Mouse (Mus musculus): ENCODE results near the gene Lrrc4.

The Lrrc4 gene

GRCm38 (mm10) chr6:28680537-28680936, 151.0 kb downstream of the Lrrc4 start:
- in situ Hi-C loops (cut with MboI, MseI), result no loop called here

DNA sequence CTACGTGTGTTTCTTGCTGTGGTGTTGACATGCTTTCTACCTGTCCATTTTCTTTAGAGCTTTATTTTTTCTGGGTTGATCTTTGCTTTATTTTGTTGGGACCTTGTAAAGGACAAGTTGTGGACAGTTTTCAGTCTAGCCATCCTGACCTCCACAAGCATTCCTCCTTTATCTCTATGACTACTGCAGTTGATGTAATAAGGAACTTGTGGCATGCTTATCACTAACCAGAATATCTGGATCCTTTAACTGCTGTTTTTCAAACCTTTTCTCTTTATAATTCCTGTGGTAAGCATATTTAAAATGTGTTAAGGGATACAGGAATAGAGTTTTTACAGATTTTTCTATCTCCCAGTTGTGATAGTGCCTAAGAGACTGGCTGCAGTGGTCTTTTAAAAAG, 152.7 kb downstream of the Lrrc4 start:
- in situ Hi-C loops (cut with MboI, MseI), result no loop called here

GRCm38 (mm10) chr6:28674686-28675085, 156.9 kb downstream of the Lrrc4 start:
- in situ Hi-C loops (cut with MboI, MseI), result no loop called here

DNA sequence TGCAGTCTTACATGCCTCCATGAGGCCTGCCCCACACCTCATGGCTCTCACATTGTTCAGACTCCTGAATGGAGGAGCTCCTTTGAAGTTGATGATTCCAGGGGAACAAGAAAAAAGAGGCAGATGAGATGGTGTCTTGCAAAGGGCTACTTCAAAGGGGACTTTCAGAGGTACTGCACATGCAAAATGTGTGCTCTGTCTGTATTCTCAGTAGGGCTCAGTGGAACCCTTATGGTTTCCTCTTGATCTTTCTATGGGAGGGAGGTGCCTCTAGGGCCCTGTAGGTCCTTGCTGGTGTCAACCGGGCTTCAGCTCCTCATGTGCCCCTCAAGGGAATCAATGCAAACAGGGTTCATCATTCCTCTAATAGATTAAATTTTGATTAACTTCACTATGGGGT, 159.2 kb downstream of the Lrrc4 start:
- in situ Hi-C loops (cut with MboI, MseI), result no loop called here

GRCm38 (mm10) chr6:28669251-28669650, 162.3 kb downstream of the Lrrc4 start:
- in situ Hi-C loops (cut with MboI, MseI), result no loop called here

- in situ Hi-C loops (cut with MboI, MseI), result no loop called here
These were observed 164.0 kb downstream of the Lrrc4 start for GRCm38 (mm10) chr6:28667586-28667985.

DNA sequence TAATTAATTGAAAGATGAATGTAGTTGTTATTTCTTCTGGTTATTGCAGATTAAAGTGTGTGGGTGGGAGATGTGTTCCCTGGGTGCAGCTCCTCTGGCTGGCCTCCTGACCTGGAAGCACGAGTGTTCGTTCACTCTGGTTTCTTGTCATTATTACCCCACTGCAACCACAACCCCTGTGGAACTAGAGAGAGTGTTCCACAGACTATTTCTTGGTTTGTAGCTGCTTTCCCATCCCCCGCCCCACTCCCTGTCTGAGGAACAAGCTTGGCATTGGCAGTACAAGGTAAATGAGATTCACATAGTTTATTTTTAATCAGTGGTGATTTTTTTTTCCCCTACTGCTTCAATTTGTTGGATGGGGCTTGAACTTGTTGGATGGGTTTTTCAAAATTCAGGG, 166.8 kb downstream of the Lrrc4 start:
- in situ Hi-C loops (cut with MboI, MseI), result no loop called here

GRCm38 (mm10) chr6:28663670-28664069, 167.9 kb downstream of the Lrrc4 start:
- in situ Hi-C loops (cut with MboI, MseI), result no loop called here

- in situ Hi-C loops (cut with MboI, MseI), result no loop called here
These were observed 168.5 kb downstream of the Lrrc4 start for GRCm38 (mm10) chr6:28663004-28663403.

DNA sequence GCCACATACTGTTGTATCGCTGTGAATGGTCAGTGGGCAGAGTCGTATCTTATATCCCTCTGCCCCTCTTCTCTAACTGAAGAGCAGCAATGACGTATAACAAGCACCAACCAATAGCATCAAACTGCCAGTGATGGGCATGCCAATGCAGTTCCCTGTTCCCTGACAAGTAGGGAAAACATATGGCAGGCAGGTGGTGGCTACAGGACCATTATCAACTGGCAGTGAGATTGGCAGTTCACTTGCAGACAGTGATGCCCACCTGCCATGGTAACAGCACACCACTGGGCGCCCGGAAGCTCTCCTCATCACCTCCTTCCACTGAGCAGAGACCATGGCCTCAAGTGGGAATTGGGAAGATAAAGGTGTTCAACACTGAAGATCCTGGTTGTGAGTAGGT, 175.0 kb downstream of the Lrrc4 start:
- in situ Hi-C loops (cut with MboI, MseI), result no loop called here

- in situ Hi-C loops (cut with MboI, MseI), result no loop called here
These were observed 186.3 kb downstream of the Lrrc4 start for GRCm38 (mm10) chr6:28645231-28645630.

DNA sequence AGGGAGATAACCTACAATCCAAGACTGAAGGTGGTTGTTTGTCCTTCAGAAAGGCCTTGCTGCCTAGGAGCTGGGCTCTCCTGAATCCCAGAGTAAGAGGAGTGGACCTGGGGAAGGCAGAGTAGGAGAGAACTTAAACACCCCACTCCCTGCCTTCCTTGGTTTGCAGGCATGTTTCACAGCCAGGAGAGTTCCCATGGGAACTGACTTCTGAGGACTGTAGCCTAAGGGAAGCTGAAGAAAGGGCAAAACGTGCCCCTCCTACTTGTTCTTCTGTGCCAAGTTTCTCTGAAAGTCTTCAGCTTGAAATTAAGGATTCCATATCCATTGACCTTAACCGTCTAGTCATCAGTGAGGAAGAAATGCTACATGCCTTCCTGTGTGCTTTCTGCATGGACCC, 188.6 kb downstream of the Lrrc4 start:
- in situ Hi-C loops (cut with MboI, MseI), result no loop called here

DNA sequence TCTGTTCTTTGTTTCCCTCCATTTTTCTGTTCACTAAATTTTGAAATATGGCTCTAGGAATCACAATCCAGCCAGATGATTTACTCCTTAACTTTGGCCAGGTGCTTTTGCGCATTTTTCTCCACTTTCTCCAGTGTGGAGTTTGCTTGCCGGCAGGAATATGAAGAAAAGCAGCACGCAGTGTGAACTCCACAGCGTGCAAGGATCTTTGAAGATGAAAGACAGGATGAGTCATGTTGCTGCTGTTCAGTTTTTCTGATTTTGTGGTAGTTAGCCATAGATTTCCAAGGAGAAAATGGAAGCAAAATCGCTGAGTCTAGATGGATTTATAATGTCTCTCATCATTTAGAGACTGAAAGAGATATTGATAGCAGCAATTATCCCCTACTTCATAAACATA, 191.5 kb downstream of the Lrrc4 start:
- in situ Hi-C loops (cut with MboI, MseI), result no loop called here

GRCm38 (mm10) chr6:28635531-28636348, 195.8 kb downstream of the Lrrc4 start:
- in situ Hi-C loops (cut with MboI, MseI), result no loop called here

DNA sequence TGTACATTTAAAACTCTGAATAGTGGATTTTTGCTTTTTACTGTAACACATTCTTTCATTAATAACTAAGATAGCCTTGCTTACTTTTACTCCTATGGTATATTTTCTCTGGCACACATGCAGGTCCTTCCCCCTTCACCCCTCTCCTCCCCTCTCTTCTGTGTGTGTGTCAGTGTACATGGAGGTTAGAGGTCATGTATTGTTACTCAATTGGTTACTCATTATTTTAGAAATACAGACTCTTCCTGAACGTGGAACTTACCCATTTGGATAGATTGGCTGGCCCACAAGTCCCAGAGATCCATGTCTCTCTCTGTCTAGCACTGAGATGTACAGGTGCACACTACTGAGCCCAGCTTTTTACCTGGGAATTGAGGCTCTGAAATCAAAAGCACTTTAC, 196.5 kb downstream of the Lrrc4 start:
- in situ Hi-C loops (cut with MboI, MseI), result no loop called here

GRCm38 (mm10) chr6:28633656-28634055, 197.9 kb downstream of the Lrrc4 start:
- in situ Hi-C loops (cut with MboI, MseI), result no loop called here

- in situ Hi-C loops (cut with MboI, MseI), result no loop called here
These were observed 198.4 kb downstream of the Lrrc4 start for GRCm38 (mm10) chr6:28633120-28633519.

DNA sequence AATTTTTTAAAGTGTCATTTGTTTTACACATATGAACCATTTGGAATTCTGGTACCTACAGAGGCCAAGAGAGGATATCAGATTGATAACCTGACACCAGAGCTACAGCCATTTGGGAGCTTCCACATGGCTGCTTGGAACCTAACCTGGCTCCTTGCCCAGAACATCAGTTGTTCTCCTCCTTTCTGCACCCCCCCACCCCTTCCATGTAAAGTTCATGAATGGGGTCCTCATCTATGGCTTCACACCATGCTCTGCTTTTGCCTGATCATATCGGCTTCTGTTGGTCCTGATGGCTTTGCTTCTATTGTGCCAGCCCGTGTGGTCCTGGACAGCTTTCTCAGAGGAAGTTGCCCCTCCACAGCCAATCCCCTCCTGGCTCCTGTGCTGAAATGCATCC, 200.6 kb downstream of the Lrrc4 start:
- in situ Hi-C loops (cut with MboI, MseI), result no loop called here

DNA sequence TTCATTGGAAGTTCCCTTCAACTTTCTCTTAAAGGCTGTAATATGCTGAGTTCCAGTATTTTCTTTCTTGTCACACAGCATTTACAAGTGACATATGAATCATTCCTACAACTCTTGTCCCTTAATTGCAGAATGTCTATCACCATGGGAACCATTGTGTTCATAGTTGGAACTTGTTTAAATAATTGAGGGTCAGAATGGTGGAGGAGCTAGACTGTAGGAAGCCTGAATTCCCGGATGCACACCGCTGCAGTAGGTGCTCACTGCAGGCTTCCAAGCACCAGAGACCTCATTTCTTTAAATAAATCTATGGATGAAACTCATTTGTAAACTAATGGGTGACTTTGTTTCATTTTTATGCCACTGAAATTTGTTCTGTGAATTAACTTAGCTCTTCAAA, 201.7 kb downstream of the Lrrc4 start:
- in situ Hi-C loops (cut with MboI, MseI), result no loop called here

GRCm38 (mm10) chr6:28628408-28628807, 203.1 kb downstream of the Lrrc4 start:
- in situ Hi-C loops (cut with MboI, MseI), result no loop called here

- in situ Hi-C loops (cut with MboI, MseI), result no loop called here
These were observed 208.6 kb downstream of the Lrrc4 start for GRCm38 (mm10) chr6:28622963-28623362.

GRCm38 (mm10) chr6:28622522-28622921, 209.0 kb downstream of the Lrrc4 start:
- in situ Hi-C loops (cut with MboI, MseI), result no loop called here

DNA sequence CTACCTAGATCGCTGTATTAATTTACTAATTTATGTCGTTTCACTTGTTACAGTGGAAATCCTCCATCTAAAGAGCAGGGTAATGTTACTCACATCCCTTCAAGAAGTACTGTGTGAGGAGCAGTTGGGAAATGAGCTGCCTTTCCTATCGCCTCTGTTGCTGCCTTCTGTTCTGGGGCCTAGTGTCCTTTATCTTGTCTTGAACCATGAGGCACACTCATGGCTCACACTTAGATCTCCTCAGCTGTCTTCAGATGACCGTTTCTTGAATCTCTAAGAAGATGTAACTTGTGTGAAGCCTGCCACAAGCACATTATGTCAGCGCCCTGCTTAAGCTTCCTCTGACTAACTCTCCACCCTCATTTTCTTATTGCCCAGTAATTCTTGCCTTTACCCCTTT, 209.6 kb downstream of the Lrrc4 start:
- in situ Hi-C loops (cut with MboI, MseI), result no loop called here

DNA sequence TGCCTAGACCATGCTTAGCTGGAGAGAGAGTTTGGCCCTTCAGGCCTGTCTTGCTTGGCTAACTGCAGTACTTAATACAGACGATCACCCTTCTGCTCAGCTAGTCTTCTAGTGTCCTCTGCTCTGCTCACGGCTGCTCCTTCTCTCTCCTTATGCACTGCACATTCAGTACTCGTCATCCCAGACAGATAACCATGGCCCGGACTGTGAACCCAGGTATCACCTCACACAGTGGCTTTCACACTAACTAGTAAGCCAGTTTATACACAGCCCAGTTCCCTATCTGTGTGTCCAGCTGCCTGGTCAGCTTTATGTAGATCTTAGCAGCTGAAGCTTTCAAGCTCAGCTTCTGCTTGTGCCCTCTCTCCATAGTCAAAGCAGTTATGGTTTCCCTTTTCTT, 210.1 kb downstream of the Lrrc4 start:
- in situ Hi-C loops (cut with MboI, MseI), result no loop called here
